Mouse (Mus musculus) testis, adult 2 months (tissue): ENCODE results near the gene Zfp866.

Experiments
- CTCF ChIP-seq: fragments of 200-500 bp; IDR thresholded peaks from 2 replicates; pipeline ENCODE4 v1.5.1; 2012; ENCODE audit warnings: low read depth, mild to moderate bottlenecking, inconsistent platforms, low read length, moderate library complexity; ENCODE audit not compliant: control insufficient read depth, insufficient read depth, insufficient replicate concordance
- POLR2A ChIP-seq: fragments of 200-500 bp; IDR thresholded peaks from 2 replicates; pipeline ENCODE4 v1.6.1; 2012; ENCODE audit warnings: low read depth, mild to moderate bottlenecking, inconsistent platforms, low read length, moderate library complexity; ENCODE audit not compliant: control insufficient read depth

GRCm38 (mm10) chr8:69752437-69752836 lies 38.5 kb downstream of the Zfp866 start:
- TF ChIP-seq CTCF (no peak), POLR2A (no peak)
